Mouse (Mus musculus): ENCODE measurements around the gene Zfp965. TPM values are rescaled to one million over a fixed set of nuclear protein-coding genes. Genes with fewer than 3 reads are reported as not detected.
"Not testable (repeated sequence)": the region's sequence is repeated elsewhere in the genome, so short reads cannot be mapped to it uniquely, and the experiment has no call there.

Gene Zfp965
- 1 to 10 TPM; 3.2 to 3.5 TPM for total RNA-seq (2021)
- long read RNA-seq, experiment 1, partial matches to known transcripts, result 0 of 3 reads
- long read RNA-seq, experiment 1, other reads (novel, unspliced or antisense), result 2 of 3 reads
- long read RNA-seq, experiment 2, partial matches to known transcripts, result 0 of 1 reads
- long read RNA-seq, experiment 2, other reads (novel, unspliced or antisense), result 0 of 1 reads

GRCm38 (mm10) chr2:175469685-175470084 lies at the start of gene Zfp965:
Gene Zfp965 (plus strand): TSS chr2:175469985.
- not testable (repeated sequence) for DNase-seq

GRCm38 (mm10) chr2:175435707-175436106 lies 34.1 kb upstream of the Zfp965 start, which contains the start of gene Gm4724:
Gene Gm4724 (minus strand): TSS chr2:175435807.
- not testable (repeated sequence) for DNase-seq

Other genes with a start within 250 kb of the Zfp965 start
- 10 to 100 TPM; 11.9 to 15.7 TPM for gene Gm14440, start 194.9 kb upstream of the Zfp965 start, total RNA-seq (2021)
- gene Gm4631, start 131.8 kb upstream of the Zfp965 start, total RNA-seq (2021), result 10 to 100 TPM; 34.2 to 48.6 TPM
- gene Zfp968, start 97.5 kb upstream of the Zfp965 start, total RNA-seq (2021), result 1 to 10 TPM; 6.5 to 7.6 TPM
- 1 to 10 TPM; 5.6 to 7.7 TPM for gene Gm4724, start 34.2 kb upstream of the Zfp965 start, total RNA-seq (2021)
- not detected for gene Gm11007, start 174.0 kb downstream of the Zfp965 start, total RNA-seq (2021)
- 1 to 10 TPM; 4.5 to 4.7 TPM for gene Zfp969, start 233.7 kb downstream of the Zfp965 start, total RNA-seq (2021)